Mouse (Mus musculus) cortical plate, adult 2 months (tissue): ENCODE results near the gene Macrod2.

ENCODE experiments used
- CTCF ChIP-seq: fragments of 200-500 bp; IDR thresholded peaks from 2 replicates; pipeline ENCODE4 v1.5.1; 2011; ENCODE audit warnings: mild to moderate bottlenecking, control low read depth, low read length; ENCODE audit not compliant: insufficient read depth; ENCODE audit errors: extremely low read depth
- POLR2A ChIP-seq: fragments of 200-500 bp; IDR thresholded peaks from 2 replicates; pipeline ENCODE4 v1.6.1; 2011; ENCODE audit warnings: mild to moderate bottlenecking, low read length, control low read depth; ENCODE audit not compliant: insufficient read depth; ENCODE audit errors: extremely low read depth

DNA sequence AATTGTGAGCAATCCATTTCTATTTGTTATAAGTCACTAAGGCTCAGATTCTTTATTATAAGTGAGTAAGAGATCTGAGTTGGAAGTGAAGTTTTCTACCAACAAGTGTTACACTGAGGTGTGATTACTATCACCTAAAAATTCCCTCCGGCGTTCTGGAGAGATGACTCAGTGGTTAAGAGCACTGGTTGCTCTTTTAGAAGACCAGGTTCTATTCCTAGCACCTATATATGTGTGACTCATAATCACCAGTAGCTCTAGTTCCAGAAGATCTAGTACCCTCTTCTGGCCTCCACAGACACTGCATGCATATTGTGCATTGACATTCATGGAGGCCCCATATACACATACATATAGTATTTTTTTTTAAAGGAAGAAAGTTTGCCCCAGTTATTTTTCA, 80.7 kb downstream of the Macrod2 start:
- peak; percentile 4; the same call in 1 of the 2 replicates for TF ChIP-seq CTCF
- TF ChIP-seq POLR2A = no peak
